Mouse (Mus musculus) limb, embryonic 11.5 days (tissue): Measurements from ENCODE around the gene Ufd1. TPM values are rescaled to one million over a fixed set of nuclear protein-coding genes. Genes with fewer than 3 reads are reported as not detected.

Experiments used
- ATAC-seq: fragments of 200-750 bp; cut with Nextera tagmentation; 2 replicates; pipeline ENCODE4 v1.8.0; 2017; ENCODE audit warnings: low read depth; ENCODE audit not compliant: insufficient number of reproducible peaks, low FRiP score, low TSS enrichment
- DNase-seq: peaks from one replicate; pipeline ENCODE4 v3.0.0-alpha.2; 2015; ENCODE audit warnings: low spot score
- H3K27ac ChIP-seq: fragments of 300-500 bp; sonication (generic); replicated peaks from 2 replicates; pipeline ENCODE4 v1.5.1; 2014; ENCODE audit warnings: low read depth, mild to moderate bottlenecking, low read length
- H3K27me3 ChIP-seq: fragments of 300-500 bp; sonication (generic); 2 replicates; pipeline ENCODE4 v1.6.1; 2014; ENCODE audit warnings: mild to moderate bottlenecking, low read length, mixed read lengths; ENCODE audit not compliant: control insufficient read depth, insufficient read depth
- H3K36me3 ChIP-seq: fragments of 300-500 bp; sonication (generic); 2 replicates; pipeline ENCODE4 v1.6.1; 2014; ENCODE audit warnings: mild to moderate bottlenecking, low read length, moderate library complexity, mixed read lengths; ENCODE audit not compliant: control insufficient read depth, insufficient read depth
- H3K4me1 ChIP-seq: fragments of 300-500 bp; sonication (generic); 2 replicates; pipeline ENCODE4 v1.6.1; 2014; ENCODE audit warnings: low read length, mixed read lengths; ENCODE audit not compliant: control insufficient read depth, insufficient read depth
- H3K4me2 ChIP-seq: fragments of 300-500 bp; sonication (generic); 2 replicates; pipeline ENCODE4 v1.6.1; 2014; ENCODE audit warnings: low read depth, mild to moderate bottlenecking, moderate library complexity; ENCODE audit not compliant: severe bottlenecking
- H3K4me3 ChIP-seq: fragments of 300-500 bp; sonication (generic); 2 replicates; pipeline ENCODE4 v1.5.1; 2014; ENCODE audit warnings: low read depth, low read length
- H3K9ac ChIP-seq: fragments of 300-500 bp; sonication (generic); 2 replicates; pipeline ENCODE4 v1.6.1; 2014; ENCODE audit warnings: mild to moderate bottlenecking, low read length
- H3K9me3 ChIP-seq: fragments of 300-500 bp; sonication (generic); 2 replicates; pipeline ENCODE4 v1.6.1; 2016; ENCODE audit warnings: low read length; ENCODE audit not compliant: control insufficient read depth
- WGBS: fragments of 180-500 bp; shearing (Covaris S2); extraction: QIAGEN DNeasy Blood & Tissue Kit; methylation state at CpG from one replicate; pipeline ENCODE4 v1.1.7; 2014; 5-methylcytosine and 5-hydroxymethylcytosine counted together
- polyA plus RNA-seq: library from polyadenylated mRNA; unstranded; fragments of >200 nt; fragmentation: Nextera tagmentation; extraction: Ambion mirVana; gene quantifications from 2 replicates; pipeline ENCODE4 v1.2.1, GENCODE M21; 2014

The Ufd1 gene
- polyA plus RNA-seq, 1 experiment from 2014 or later: 96.5 TPM

- H3K4me2 ChIP-seq: peak overlapping the region; percentile 53
- H3K27ac ChIP-seq: no peak overlapping the region
- no peaks in the 10 kb centered on the region for H3K9me3 ChIP-seq
- H3K4me1 ChIP-seq: peaks cover 9% of the 10 kb centered on the region; the same call in 1 of the 2 replicates
- peaks cover 11% of the 10 kb centered on the region for H3K36me3 ChIP-seq
- DNase-seq: peak; percentile 56
- H3K27me3 ChIP-seq: peaks cover 48% of the 10 kb centered on the region
- H3K4me3 ChIP-seq: peak overlapping the region; percentile 35
- no peak; the same call in 1 of the 2 replicates for ATAC-seq
- peak overlapping the region; percentile 52 for H3K9ac ChIP-seq
- 3% methylated on average over 80 of the region's 80 CpGs for WGBS
Measured at GRCm38 (mm10) chr16:18777101-18778080, 34.2 kb upstream of the Ufd1 start.

- H3K27ac ChIP-seq: no peak overlapping the region
- no peaks in the 10 kb centered on the region for H3K9me3 ChIP-seq
- no peak for DNase-seq
- peaks cover 11% of the 10 kb centered on the region for H3K36me3 ChIP-seq
- peaks cover 48% of the 10 kb centered on the region for H3K27me3 ChIP-seq
- ATAC-seq: no peak
- WGBS: 75% methylated on average over 2 of the region's 2 CpGs
- peaks cover 9% of the 10 kb centered on the region; the same call in 1 of the 2 replicates for H3K4me1 ChIP-seq
- no peak overlapping the region for H3K9ac ChIP-seq
- H3K4me2 ChIP-seq: peak overlapping the region; percentile 3; the same call in 1 of the 2 replicates
- H3K4me3 ChIP-seq: peak overlapping the region; percentile 1; the same call in 1 of the 2 replicates
Measured at GRCm38 (mm10) chr16:18778461-18778860, 33.1 kb upstream of the Ufd1 start.

- DNase-seq (no peak), ATAC-seq (no peak)
- H3K27ac ChIP-seq: no peak overlapping the region
- peaks cover 7% of the 10 kb centered on the region; the same call in 1 of the 2 replicates for H3K4me1 ChIP-seq
- no peak overlapping the region for H3K4me2 ChIP-seq
- no peaks in the 10 kb centered on the region for H3K9me3 ChIP-seq
- no peak overlapping the region for H3K9ac ChIP-seq
- no peak overlapping the region for H3K4me3 ChIP-seq
- 93% methylated on average over 10 of the region's 10 CpGs for WGBS
- peaks cover 27% of the 10 kb centered on the region for H3K27me3 ChIP-seq
- peaks cover 14% of the 10 kb centered on the region for H3K36me3 ChIP-seq
Measured at GRCm38 (mm10) chr16:18781810-18782209, 29.8 kb upstream of the Ufd1 start.

- H3K4me1 ChIP-seq: no peaks in the 10 kb centered on the region
- H3K27ac ChIP-seq: no peak overlapping the region
- H3K36me3 ChIP-seq: peaks cover 20% of the 10 kb centered on the region
- H3K27me3 ChIP-seq: no peaks in the 10 kb centered on the region
- ATAC-seq: no peak
- H3K4me2 ChIP-seq: no peak overlapping the region
- WGBS: 95% methylated on average over 7 of the region's 7 CpGs
- H3K9ac ChIP-seq: no peak overlapping the region
- no peaks in the 10 kb centered on the region for H3K9me3 ChIP-seq
- no peak overlapping the region for H3K4me3 ChIP-seq
- no peak for DNase-seq
Measured at GRCm38 (mm10) chr16:18785025-18785424, 26.6 kb upstream of the Ufd1 start.

- no peak overlapping the region for H3K4me3 ChIP-seq
- H3K4me1 ChIP-seq: no peaks in the 10 kb centered on the region
- H3K27me3 ChIP-seq: no peaks in the 10 kb centered on the region
- H3K27ac ChIP-seq: no peak overlapping the region
- no peaks in the 10 kb centered on the region for H3K9me3 ChIP-seq
- no peak overlapping the region for H3K9ac ChIP-seq
- DNase-seq (no peak), ATAC-seq (no peak)
- H3K4me2 ChIP-seq: no peak overlapping the region
- WGBS: 85% methylated on average over 1 of the region's 1 CpGs
- peaks cover 19% of the 10 kb centered on the region for H3K36me3 ChIP-seq
Measured at GRCm38 (mm10) chr16:18785485-18785884, 26.1 kb upstream of the Ufd1 start.

GRCm38 (mm10) chr16:18786652-18787051, 24.9 kb upstream of the Ufd1 start:
- no peak overlapping the region for H3K27ac ChIP-seq
- ATAC-seq (no peak), DNase-seq (no peak)
- H3K9me3 ChIP-seq: no peaks in the 10 kb centered on the region
- H3K4me1 ChIP-seq: no peaks in the 10 kb centered on the region
- no peak overlapping the region for H3K4me2 ChIP-seq
- no peak overlapping the region for H3K9ac ChIP-seq
- peaks cover 20% of the 10 kb centered on the region for H3K36me3 ChIP-seq
- no peaks in the 10 kb centered on the region for H3K27me3 ChIP-seq
- WGBS: 96% methylated on average over 10 of the region's 10 CpGs
- H3K4me3 ChIP-seq: no peak overlapping the region

GRCm38 (mm10) chr16:18788627-18789406, 22.8 kb upstream of the Ufd1 start:
- Histone ChIP-seq H3K9me3 (no peaks in the 10 kb centered on the region), H3K4me1 (no peaks in the 10 kb centered on the region), H3K9ac (no peak overlapping the region), H3K27me3 (no peaks in the 10 kb centered on the region), H3K36me3 (peaks cover 20% of the 10 kb centered on the region), H3K4me3 (no peak overlapping the region), H3K27ac (no peak overlapping the region), H3K4me2 (no peak overlapping the region)
- ATAC-seq (no peak), DNase-seq (no peak)
- 90% methylated on average over 10 of the region's 10 CpGs for WGBS

GRCm38 (mm10) chr16:18795223-18795899, 16.2 kb upstream of the Ufd1 start:
- DNase-seq (no peak), ATAC-seq (no peak)
- peaks cover 36% of the 10 kb centered on the region for H3K36me3 ChIP-seq
- no peaks in the 10 kb centered on the region for H3K27me3 ChIP-seq
- no peak overlapping the region for H3K27ac ChIP-seq
- no peak overlapping the region for H3K9ac ChIP-seq
- H3K4me1 ChIP-seq: no peaks in the 10 kb centered on the region
- WGBS: 95% methylated on average over 11 of the region's 11 CpGs
- no peak overlapping the region for H3K4me2 ChIP-seq
- no peaks in the 10 kb centered on the region for H3K9me3 ChIP-seq
- H3K4me3 ChIP-seq: no peak overlapping the region
